Mouse (Mus musculus): Measurements from ENCODE around the gene Ube2o. TPM values are rescaled to one million over a fixed set of nuclear protein-coding genes. Genes with fewer than 3 reads are reported as not detected.

Ube2o gene
- polyA plus RNA-seq, 1 experiment, result 77.3 TPM

DNA sequence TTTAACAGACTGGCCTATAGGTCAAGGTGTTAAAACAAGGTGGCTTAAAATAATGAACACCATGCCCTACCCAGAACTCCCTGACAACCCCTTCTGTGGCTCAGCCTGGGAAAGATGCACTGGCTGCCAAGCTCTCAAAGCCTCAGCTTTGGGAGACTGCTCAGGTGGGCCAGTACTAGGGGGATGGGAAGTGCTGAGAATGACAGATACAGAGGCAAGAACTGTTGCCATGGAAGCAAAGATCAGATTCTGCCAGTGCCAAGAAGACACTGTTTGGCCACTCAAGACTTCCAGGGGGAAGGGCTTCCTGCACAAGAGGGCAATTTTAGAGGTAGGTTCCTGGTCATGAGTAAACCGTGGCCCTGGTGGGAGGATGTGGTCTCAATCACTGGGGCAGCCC, 25.7 kb downstream of the Ube2o start:
- Histone ChIP-seq H3K27me3 (ENCODE audit: control insufficient read depth, insufficient read depth, low read length) (no peaks in the 10 kb centered on the region), H3K36me3 (ENCODE audit: control insufficient read depth, insufficient read depth, low read length) (no peaks in the 10 kb centered on the region), H3K4me1 (ENCODE audit: control insufficient read depth, insufficient read depth, insufficient read length) (no peaks in the 10 kb centered on the region; the same call in 1 of the 2 replicates), H3K4me3 (ENCODE audit: extremely low read depth, insufficient read depth, insufficient read length) (no peak overlapping the region), H3K27ac (ENCODE audit: insufficient read depth, low read length) (no peak overlapping the region)
- no peak for DNase-seq (ENCODE audit: low read depth in 1 of 2, low spot score in 2 of 2)
- WGBS, result 20% methylated on average over 1 of the region's 1 CpGs
- no peak for TF ChIP-seq CTCF (IDR thresholded peaks at IDR 0.05; ENCODE audit: extremely low read depth, insufficient read depth, insufficient read length, insufficient replicate concordance)

GRCm38 (mm10) chr11:116554171-116554878, 26.9 kb downstream of the Ube2o start:
- no peak overlapping the region for H3K4me3 ChIP-seq (ENCODE audit: extremely low read depth, insufficient read depth, insufficient read length)
- no peaks in the 10 kb centered on the region for H3K27me3 ChIP-seq (ENCODE audit: control insufficient read depth, insufficient read depth, low read length)
- 21% methylated on average over 12 of the region's 12 CpGs for WGBS
- H3K27ac ChIP-seq (ENCODE audit: insufficient read depth, low read length), result no peak overlapping the region
- no peaks in the 10 kb centered on the region for H3K36me3 ChIP-seq (ENCODE audit: control insufficient read depth, insufficient read depth, low read length)
- DNase-seq (ENCODE audit: low read depth in 1 of 2, low spot score in 2 of 2), result peak; percentile 22 to 38
- no peaks in the 10 kb centered on the region; the same call in 1 of the 2 replicates for H3K4me1 ChIP-seq (ENCODE audit: control insufficient read depth, insufficient read depth, insufficient read length)
- TF ChIP-seq POLR2A (IDR thresholded peaks at IDR 0.05; ENCODE audit: low read depth, low read length) (no peak), CTCF (IDR thresholded peaks at IDR 0.05; ENCODE audit: extremely low read depth, insufficient read depth, insufficient read length, insufficient replicate concordance) (peak; percentile 70; the same call in 1 of the 2 replicates)

- H3K36me3 ChIP-seq (ENCODE audit: control insufficient read depth, insufficient read depth, low read length), result no peaks in the 10 kb centered on the region
- 91% methylated on average over 1 of the region's 1 CpGs for WGBS
Observed at GRCm38 (mm10) chr11:116552194-116552593, 29.1 kb downstream of the Ube2o start.

DNA sequence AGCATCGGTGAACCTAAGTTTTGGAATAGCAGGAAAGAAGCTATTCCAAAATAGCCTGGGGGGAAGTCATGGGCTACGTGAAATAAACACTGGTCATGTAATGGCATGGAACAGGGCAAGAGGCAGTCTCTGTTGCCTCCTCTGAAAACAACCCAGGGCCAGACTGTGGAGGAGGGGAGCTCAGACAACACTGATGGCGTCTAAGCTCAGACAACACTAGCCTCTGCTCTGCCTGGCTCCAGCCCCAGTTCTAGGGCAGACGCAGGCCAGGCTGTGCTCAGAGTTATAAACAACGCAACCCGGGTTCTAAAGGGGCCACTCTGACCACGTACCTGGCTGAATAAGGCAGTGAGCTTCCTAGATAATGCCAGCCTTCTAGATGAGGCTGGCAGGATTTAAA, 30.5 kb downstream of the Ube2o start:
- Histone ChIP-seq H3K36me3 (ENCODE audit: control insufficient read depth, insufficient read depth, low read length) (no peaks in the 10 kb centered on the region), H3K4me3 (ENCODE audit: extremely low read depth, insufficient read depth, insufficient read length) (no peak overlapping the region), H3K4me1 (ENCODE audit: control insufficient read depth, insufficient read depth, insufficient read length) (no peaks in the 10 kb centered on the region; the same call in 1 of the 2 replicates), H3K27ac (ENCODE audit: insufficient read depth, low read length) (no peak overlapping the region), H3K27me3 (ENCODE audit: control insufficient read depth, insufficient read depth, low read length) (no peaks in the 10 kb centered on the region)
- 81% methylated on average over 7 of the region's 7 CpGs for WGBS
- no peak for TF ChIP-seq CTCF (IDR thresholded peaks at IDR 0.05; ENCODE audit: extremely low read depth, insufficient read depth, insufficient read length, insufficient replicate concordance)
- no peak for TF ChIP-seq POLR2A (IDR thresholded peaks at IDR 0.05; ENCODE audit: low read depth, low read length)
- DNase-seq (ENCODE audit: low read depth in 1 of 2, low spot score in 2 of 2), result no peak

More at GRCm38 (mm10) chr11:116552194-116552593, 29.1 kb downstream of the Ube2o start:
- H3K27me3 ChIP-seq (ENCODE audit: control insufficient read depth, insufficient read depth, low read length), result no peaks in the 10 kb centered on the region
- no peak for DNase-seq (ENCODE audit: low read depth in 1 of 2, low spot score in 2 of 2)
- H3K4me3 ChIP-seq (ENCODE audit: extremely low read depth, insufficient read depth, insufficient read length), result no peak overlapping the region
- TF ChIP-seq CTCF (IDR thresholded peaks at IDR 0.05; ENCODE audit: extremely low read depth, insufficient read depth, insufficient read length, insufficient replicate concordance), result no peak
- TF ChIP-seq POLR2A (IDR thresholded peaks at IDR 0.05; ENCODE audit: low read depth, low read length), result no peak
- H3K4me1 ChIP-seq (ENCODE audit: control insufficient read depth, insufficient read depth, insufficient read length), result no peaks in the 10 kb centered on the region; the same call in 1 of the 2 replicates
- H3K27ac ChIP-seq (ENCODE audit: insufficient read depth, low read length), result no peak overlapping the region

DNA sequence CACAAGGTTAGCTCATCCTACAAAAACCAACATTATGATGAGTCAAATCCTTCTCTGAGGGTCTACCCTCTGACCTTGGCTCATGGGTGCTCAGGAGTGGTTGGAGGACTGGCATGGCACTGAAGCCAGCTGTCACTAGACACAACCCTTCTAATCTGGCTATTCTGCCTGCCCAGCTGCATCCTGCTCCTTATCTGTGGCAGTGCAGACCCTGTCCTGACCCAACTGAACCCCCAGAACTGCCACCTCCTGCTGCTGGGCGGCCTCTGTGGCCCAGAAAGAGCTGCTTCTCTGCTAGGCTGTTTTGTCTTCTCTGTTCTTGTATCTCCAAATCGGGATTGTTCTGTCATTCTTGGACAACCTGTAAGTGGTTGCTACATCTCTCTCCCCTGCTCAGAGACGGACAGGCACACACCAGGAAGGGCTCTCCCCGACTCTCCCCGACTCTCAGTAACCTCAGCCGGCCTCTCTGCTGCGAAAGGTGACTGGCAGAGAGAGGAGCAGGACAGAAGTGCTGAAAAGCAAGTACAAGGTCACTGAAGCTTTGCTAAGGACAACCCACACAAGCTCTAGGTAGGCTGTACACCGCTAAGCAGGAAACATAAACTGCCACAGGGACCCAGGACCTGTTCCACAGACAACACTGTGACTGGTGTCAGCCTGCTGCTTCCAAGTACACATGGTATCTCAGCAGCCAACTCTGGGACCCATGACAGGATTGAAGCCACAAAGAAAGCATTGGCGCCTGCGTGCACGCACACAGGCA, 31.8 kb downstream of the Ube2o start:
- H3K27me3 ChIP-seq (ENCODE audit: control insufficient read depth, insufficient read depth, low read length), result no peaks in the 10 kb centered on the region
- TF ChIP-seq CTCF (IDR thresholded peaks at IDR 0.05; ENCODE audit: extremely low read depth, insufficient read depth, insufficient read length, insufficient replicate concordance) (no peak), POLR2A (IDR thresholded peaks at IDR 0.05; ENCODE audit: low read depth, low read length) (no peak)
- H3K4me1 ChIP-seq (ENCODE audit: control insufficient read depth, insufficient read depth, insufficient read length), result no peaks in the 10 kb centered on the region
- H3K4me3 ChIP-seq (ENCODE audit: extremely low read depth, insufficient read depth, insufficient read length), result no peak overlapping the region
- H3K27ac ChIP-seq (ENCODE audit: insufficient read depth, low read length), result no peak overlapping the region; the same call in 1 of the 2 replicates
- H3K36me3 ChIP-seq (ENCODE audit: control insufficient read depth, insufficient read depth, low read length), result peaks cover 10% of the 10 kb centered on the region
- WGBS, result 65% methylated on average over 11 of the region's 11 CpGs
- no peak for DNase-seq (ENCODE audit: low read depth in 1 of 2, low spot score in 2 of 2)

DNA sequence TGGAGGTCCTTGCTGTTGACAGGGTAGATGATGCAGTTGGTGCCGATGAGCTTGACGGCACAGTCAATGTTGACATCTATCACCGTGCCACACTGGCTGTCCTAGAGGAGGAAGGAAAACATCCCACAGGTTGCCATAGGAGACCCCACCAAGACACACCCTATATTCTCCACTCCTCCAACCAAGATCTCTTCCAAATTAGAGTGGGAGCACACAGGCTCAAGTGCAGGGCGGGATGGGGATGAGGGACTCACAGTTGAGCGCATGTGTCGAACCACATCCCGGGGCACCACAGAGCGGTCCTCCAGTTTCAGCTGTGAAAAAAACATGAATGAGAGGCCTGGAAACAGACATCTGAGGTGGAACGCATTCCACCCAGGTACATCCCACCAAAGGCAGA, 32.5 kb downstream of the Ube2o start:
- Histone ChIP-seq H3K27me3 (ENCODE audit: control insufficient read depth, insufficient read depth, low read length) (no peaks in the 10 kb centered on the region), H3K4me1 (ENCODE audit: control insufficient read depth, insufficient read depth, insufficient read length) (no peaks in the 10 kb centered on the region), H3K4me3 (ENCODE audit: extremely low read depth, insufficient read depth, insufficient read length) (no peak overlapping the region), H3K27ac (ENCODE audit: insufficient read depth, low read length) (no peak overlapping the region), H3K36me3 (ENCODE audit: control insufficient read depth, insufficient read depth, low read length) (peaks cover 16% of the 10 kb centered on the region)
- WGBS, result 97% methylated on average over 9 of the region's 9 CpGs
- no peak for DNase-seq (ENCODE audit: low read depth in 1 of 2, low spot score in 2 of 2)
- TF ChIP-seq CTCF (IDR thresholded peaks at IDR 0.05; ENCODE audit: extremely low read depth, insufficient read depth, insufficient read length, insufficient replicate concordance) (no peak), POLR2A (IDR thresholded peaks at IDR 0.05; ENCODE audit: low read depth, low read length) (no peak)

All from spleen, adult 2 months (tissue).